Mouse (Mus musculus) brain, embryonic 14.5 days (tissue): ENCODE measurements around the gene Scfd2.

Experiments
- CTCF ChIP-seq: fragments of 200-500 bp; IDR thresholded peaks from 2 replicates; pipeline ENCODE4 v1.5.1; 2012; ENCODE audit warnings: inconsistent platforms, mild to moderate bottlenecking, moderate library complexity, borderline replicate concordance; ENCODE audit not compliant: insufficient read depth, insufficient read length; ENCODE audit errors: extremely low read depth
- POLR2A ChIP-seq: fragments of 200-500 bp; IDR thresholded peaks from 2 replicates; pipeline ENCODE4 v1.6.1; 2012; ENCODE audit warnings: mild to moderate bottlenecking, inconsistent platforms, borderline replicate concordance; ENCODE audit not compliant: poor library complexity, insufficient read depth, insufficient read length, severe bottlenecking; ENCODE audit errors: extremely low read depth

GRCm38 (mm10) chr5:74469620-74470019 is 61.9 kb downstream of the Scfd2 start:
- no peak for TF ChIP-seq CTCF
- no peak for TF ChIP-seq POLR2A
